Mouse (Mus musculus) central nervous system, embryonic 14 days (tissue): ENCODE results near the gene Cyth4. TPM values are rescaled to one million over a fixed set of nuclear protein-coding genes. Genes with fewer than 3 reads are reported as not detected.

Experiments
- polyA plus RNA-seq: library from polyadenylated mRNA; depleted of rRNA; stranded (reverse); fragments of >200 nt; gene quantifications from 2 replicates; pipeline ENCODE4 v1.2.3, GENCODE M21; 2012; rRNA removed

The Cyth4 gene
- polyA plus RNA-seq = 6.1 and 6.3 TPM in 2 replicates

GRCm38 (mm10) chr15:78596914-78597313 lies at the start of gene Cyth4:
TSS of gene Cyth4 (plus strand) at chr15:78597047.

GRCm38 (mm10) chr15:78572658-78573397 lies 24.0 kb upstream of the Cyth4 start, which contains the start of gene Rac2:
TSS of gene Rac2 (minus strand) at chr15:78572783.

Other genes with a start within 250 kb of the Cyth4 start
- 0.16 TPM in 1 of 2 replicates, not detected in the other for gene Tex33, start 201.1 kb upstream of the Cyth4 start, polyA plus RNA-seq
- gene Tst, start 191.1 kb upstream of the Cyth4 start, polyA plus RNA-seq = 11.1 and 12.4 TPM in 2 replicates
- 76.1 and 98.9 TPM in 2 replicates for gene Mpst, start 190.6 kb upstream of the Cyth4 start, polyA plus RNA-seq
- 257 and 286 TPM in 2 replicates for gene Kctd17, start 168.5 kb upstream of the Cyth4 start, polyA plus RNA-seq
- 0.22 and 0.23 TPM in 2 replicates for gene Tmprss6, start 128.4 kb upstream of the Cyth4 start, polyA plus RNA-seq
- gene Il2rb, start 101.8 kb upstream of the Cyth4 start, polyA plus RNA-seq = 0.10 and 0.18 TPM in 2 replicates
- 13.6 and 27.7 TPM in 2 replicates for gene C1qtnf6, start 65.6 kb upstream of the Cyth4 start, polyA plus RNA-seq
- 1.4 and 3.2 TPM in 2 replicates for gene Sstr3, start 52.4 kb upstream of the Cyth4 start, polyA plus RNA-seq
- gene Rac2, start 24.3 kb upstream of the Cyth4 start, polyA plus RNA-seq = 11.1 and 11.7 TPM in 2 replicates
- gene Elfn2, start 121.7 kb downstream of the Cyth4 start, polyA plus RNA-seq = 12.1 and 12.6 TPM in 2 replicates
- 41.0 and 71.7 TPM in 2 replicates for gene Mfng, start 176.4 kb downstream of the Cyth4 start, polyA plus RNA-seq
- gene Card10, start 206.0 kb downstream of the Cyth4 start, polyA plus RNA-seq = 3.8 and 5.4 TPM in 2 replicates
- gene Cdc42ep1, start 245.6 kb downstream of the Cyth4 start, polyA plus RNA-seq = 9.1 and 13.2 TPM in 2 replicates